Mouse (Mus musculus) myocyte (in vitro differentiated cells): ENCODE data around the gene Tuba1a. TPM values are rescaled to one million over a fixed set of nuclear protein-coding genes. Genes with fewer than 3 reads are reported as not detected.
"Not testable (repeated sequence)": the region's sequence is repeated elsewhere in the genome, so short reads cannot be mapped to it uniquely, and the experiment has no call there.

Experiments
- H3K27me3 ChIP-seq: one replicate; pipeline ENCODE4 v1.6.1; 2011; ENCODE audit not compliant: control insufficient read depth, insufficient read depth, insufficient read length
- H3K36me3 ChIP-seq: one replicate; pipeline ENCODE4 v1.6.1; 2011; ENCODE audit not compliant: control insufficient read depth, insufficient read depth
- H3K4me2 ChIP-seq: one replicate; pipeline ENCODE4 v1.6.1; 2011; ENCODE audit warnings: low read depth, control low read depth
- H3K4me3 ChIP-seq: one replicate; pipeline ENCODE4 v1.5.1; 2011; ENCODE audit warnings: mild to moderate bottlenecking, control low read depth, moderate library complexity
- H3K79me2 ChIP-seq: one replicate; pipeline ENCODE4 v1.6.1; 2011; ENCODE audit not compliant: control insufficient read depth, insufficient read depth
- H3ac ChIP-seq: one replicate; pipeline ENCODE4 v1.6.1; 2011; ENCODE audit not compliant: control insufficient read depth, insufficient read length
- CEBPB ChIP-seq: IDR thresholded peaks from 2 replicates; pipeline ENCODE4 v1.6.1; 2011; ENCODE audit warnings: mild to moderate bottlenecking, moderate library complexity; ENCODE audit not compliant: poor library complexity, insufficient read depth, severe bottlenecking
- E2F4 ChIP-seq: IDR thresholded peaks from one replicate; pipeline ENCODE4 v1.6.1; 2011; ENCODE audit warnings: mild to moderate bottlenecking, control low read depth, moderate library complexity; ENCODE audit not compliant: insufficient read depth
- MAX ChIP-seq: IDR thresholded peaks from one replicate; pipeline ENCODE4 v1.6.1; 2011; ENCODE audit warnings: low read depth, mild to moderate bottlenecking, control low read depth
- MYOD1 ChIP-seq, 3 experiments: IDR thresholded peaks; one replicate each; pipeline ENCODE4 v1.6.1; 2011; ENCODE audit warnings: control low read depth in 2 of 3, low read depth in 2 of 3, mild to moderate bottlenecking in 2 of 3, moderate library complexity in 1 of 3; ENCODE audit not compliant: insufficient read length in 2 of 3, control insufficient read depth in 1 of 3
- MYOG ChIP-seq, 3 experiments: IDR thresholded peaks; one replicate each; pipeline ENCODE4 v1.6.1; 2011; ENCODE audit warnings: control low read depth in 2 of 3, low read depth in 2 of 3, mild to moderate bottlenecking in 2 of 3; ENCODE audit not compliant: insufficient read length in 2 of 3, control insufficient read depth in 1 of 3, insufficient read depth in 1 of 3
- POLR2A ChIP-seq: IDR thresholded peaks from one replicate; pipeline ENCODE4 v1.6.1; 2011; ENCODE audit warnings: low read depth, mild to moderate bottlenecking, control low read depth, moderate library complexity; ENCODE audit not compliant: insufficient read length
- POLR2AphosphoS2 ChIP-seq: IDR thresholded peaks from one replicate; pipeline ENCODE4 v1.6.1; 2011; ENCODE audit warnings: low read depth, control low read depth; ENCODE audit not compliant: insufficient read length
- REST ChIP-seq: IDR thresholded peaks from one replicate; pipeline ENCODE4 v1.6.1; 2011; ENCODE audit warnings: mild to moderate bottlenecking, control low read depth, moderate library complexity; ENCODE audit not compliant: insufficient read depth, insufficient read length
- SRF ChIP-seq: IDR thresholded peaks from one replicate; pipeline ENCODE4 v1.6.1; 2011; ENCODE audit warnings: low read depth; ENCODE audit not compliant: control insufficient read depth, insufficient read length
- TCF12 ChIP-seq: IDR thresholded peaks from one replicate; pipeline ENCODE4 v1.6.1; 2011; ENCODE audit warnings: mild to moderate bottlenecking, control low read depth; ENCODE audit not compliant: poor library complexity, insufficient read depth, severe bottlenecking
- TCF3 ChIP-seq: IDR thresholded peaks from one replicate; pipeline ENCODE4 v1.6.1; 2011; ENCODE audit warnings: low read depth, control low read depth; ENCODE audit not compliant: insufficient read length
- USF1 ChIP-seq: IDR thresholded peaks from one replicate; pipeline ENCODE4 v1.6.1; 2011; ENCODE audit warnings: low read depth, mild to moderate bottlenecking, control low read depth, moderate library complexity
- polyA plus RNA-seq: library from polyadenylated mRNA; unstranded; fragments of >200 nt; fragmentation: generic; extraction: Trizol; gene quantifications from one replicate; pipeline ENCODE4 v1.2.1, GENCODE M21; 2012; ENCODE audit warnings: missing spikeins

Gene Tuba1a
- polyA plus RNA-seq, 1 experiment = 3,074 TPM

DNA sequence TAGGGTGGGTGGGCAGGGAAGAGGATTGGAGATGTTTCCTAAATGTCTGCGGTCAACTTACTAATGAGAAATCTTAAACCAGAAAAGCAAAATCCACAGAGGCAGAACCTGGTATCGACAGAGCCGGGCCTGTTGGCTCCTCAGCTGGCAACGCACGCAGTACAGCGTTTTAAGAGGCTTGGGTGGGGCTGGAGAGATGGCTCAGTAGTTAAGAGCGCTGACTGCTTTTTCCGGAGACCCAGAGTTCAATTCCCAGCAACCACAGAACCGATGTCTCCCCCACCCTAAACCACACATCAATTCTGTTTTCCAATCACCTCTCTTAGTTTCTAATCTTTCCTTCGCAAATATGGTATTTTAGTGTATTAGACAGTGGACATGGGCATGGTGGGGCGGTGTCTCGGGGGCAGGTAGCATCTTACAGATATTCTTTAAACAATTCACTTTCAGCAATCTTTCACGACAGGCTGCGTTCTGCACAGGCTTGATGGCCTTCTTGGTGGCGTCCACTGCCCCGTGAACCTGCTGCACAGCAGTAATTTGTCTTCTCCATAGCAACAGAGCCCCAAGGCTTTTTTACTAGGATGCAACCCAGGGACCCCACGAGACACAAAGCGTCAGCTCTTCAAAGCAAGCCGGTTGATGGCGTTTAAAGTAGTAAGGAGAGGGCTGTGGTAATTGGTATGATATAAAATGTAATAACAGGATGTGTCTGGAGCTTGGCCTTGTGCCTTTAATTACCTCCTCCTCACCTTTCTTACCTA, 25.1 kb upstream of the Tuba1a start:
- TF ChIP-seq POLR2A (peak; percentile 17), TCF3 (no peak), E2F4 (no peak)
- Histone ChIP-seq H3K36me3 (no peaks in the 10 kb centered on the region), H3K27me3 (no peaks in the 10 kb centered on the region), H3K4me2 (peak overlapping the region; percentile 87), H3K79me2 (no peaks in the 10 kb centered on the region), H3ac (no peak overlapping the region), H3K4me3 (peak overlapping the region; percentile 2)

DNA sequence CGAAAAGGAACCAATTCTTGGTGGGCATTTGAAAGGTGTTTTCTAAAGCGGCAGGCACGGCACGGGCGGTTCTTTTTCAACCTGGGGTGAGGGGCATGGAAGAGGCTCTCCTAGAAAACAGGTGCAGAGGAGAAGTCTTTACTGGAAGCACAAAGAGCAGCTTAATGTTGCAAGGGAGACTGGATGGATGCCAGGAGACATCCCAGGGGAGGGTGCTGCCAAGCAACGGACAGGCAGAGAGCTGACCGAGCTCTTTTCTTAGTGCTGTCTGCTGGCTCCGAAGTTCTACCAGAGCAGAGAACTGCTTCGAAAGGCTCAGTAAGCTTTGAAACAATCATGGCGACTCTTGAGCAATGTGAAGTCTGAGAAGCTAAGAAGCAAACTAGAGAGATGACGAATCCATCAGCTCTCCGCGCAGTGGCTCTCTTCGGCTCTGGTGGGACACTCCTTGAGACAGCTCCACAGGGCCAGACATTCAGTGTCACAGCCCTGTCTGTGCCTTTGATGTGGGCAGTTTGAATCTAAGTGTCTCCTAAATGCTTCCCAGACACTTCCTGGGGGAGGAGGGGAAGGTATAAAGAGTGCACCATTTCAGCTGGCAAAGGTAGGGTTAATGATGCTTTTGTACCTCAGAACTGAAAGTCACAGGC, 24.4 kb upstream of the Tuba1a start:
- Histone ChIP-seq H3K4me2 (peak overlapping the region; percentile 87), H3ac (no peak overlapping the region), H3K4me3 (peak overlapping the region; percentile 2), H3K27me3 (no peaks in the 10 kb centered on the region), H3K79me2 (no peaks in the 10 kb centered on the region), H3K36me3 (no peaks in the 10 kb centered on the region)
- TF ChIP-seq CEBPB (peak; percentile 68), TCF3 (no peak), MYOG (IDR thresholded peaks at IDR 0.05; ENCODE audit: control insufficient read depth in 1 of 3, insufficient read depth in 1 of 3, insufficient read length in 2 of 3, low read depth in 2 of 3) (peak in 1 of 3 experiments; percentile 38), MYOD1 (IDR thresholded peaks at IDR 0.05; ENCODE audit: control insufficient read depth in 1 of 3, insufficient read length in 2 of 3, low read depth in 2 of 3) (peak in 2 of 3 experiments; percentile 50 to 59)

GRCm38 (mm10) chr15:98976763-98977758, 23.6 kb upstream of the Tuba1a start:
- TF ChIP-seq POLR2A = no peak
- no peak for TF ChIP-seq TCF3
- Histone ChIP-seq H3K36me3 (no peaks in the 10 kb centered on the region), H3K79me2 (no peaks in the 10 kb centered on the region), H3K4me2 (peak overlapping the region; percentile 87), H3K4me3 (no peak overlapping the region), H3K27me3 (no peaks in the 10 kb centered on the region), H3ac (no peak overlapping the region)

- TF ChIP-seq E2F4 = no peak
- H3K27me3 ChIP-seq = no peaks in the 10 kb centered on the region
- no peak overlapping the region for H3K4me2 ChIP-seq
- no peak overlapping the region for H3K4me3 ChIP-seq
- no peaks in the 10 kb centered on the region for H3K79me2 ChIP-seq
- no peak overlapping the region for H3ac ChIP-seq
- H3K36me3 ChIP-seq = no peaks in the 10 kb centered on the region
Measured at GRCm38 (mm10) chr15:98973015-98973614, 19.6 kb upstream of the Tuba1a start.

- H3ac ChIP-seq, H3K36me3 ChIP-seq, H3K4me3 ChIP-seq, H3K4me2 ChIP-seq, H3K27me3 ChIP-seq, H3K79me2 ChIP-seq: not testable (repeated sequence)
Measured at GRCm38 (mm10) chr15:98971576-98972320, 18.2 kb upstream of the Tuba1a start.

DNA sequence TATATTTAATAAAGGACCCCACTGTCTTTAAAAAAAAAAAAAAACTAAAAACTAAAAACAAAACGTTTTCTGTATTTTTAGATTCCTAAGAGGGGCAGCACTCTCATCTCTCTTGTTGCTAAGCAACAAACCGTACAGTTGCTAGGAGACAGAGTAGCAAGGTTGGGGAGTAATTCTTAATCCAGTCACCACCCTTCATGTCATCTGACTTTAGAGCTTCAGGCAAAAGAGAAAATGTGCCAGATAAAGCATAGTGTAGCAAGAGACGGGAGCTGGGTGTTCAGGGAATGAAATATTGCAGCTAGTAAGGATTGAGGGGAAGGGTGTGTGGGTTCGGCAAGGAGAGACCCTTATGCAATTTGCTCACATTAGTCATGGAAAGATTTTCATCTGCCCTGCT, 17.6 kb upstream of the Tuba1a start:
- no peak overlapping the region for H3ac ChIP-seq
- H3K4me3 ChIP-seq = no peak overlapping the region
- no peak overlapping the region for H3K4me2 ChIP-seq
- H3K27me3 ChIP-seq = no peaks in the 10 kb centered on the region
- no peaks in the 10 kb centered on the region for H3K36me3 ChIP-seq
- no peaks in the 10 kb centered on the region for H3K79me2 ChIP-seq
- TF ChIP-seq REST (no peak), POLR2AphosphoS2 (no peak), MAX (no peak), SRF (no peak), USF1 (no peak), TCF12 (no peak), MYOD1 (IDR thresholded peaks at IDR 0.05; ENCODE audit: control insufficient read depth in 1 of 3, insufficient read length in 2 of 3, low read depth in 2 of 3) (no peak), TCF3 (no peak), MYOG (IDR thresholded peaks at IDR 0.05; ENCODE audit: control insufficient read depth in 1 of 3, insufficient read depth in 1 of 3, insufficient read length in 2 of 3, low read depth in 2 of 3) (no peak)
